Mouse (Mus musculus) kidney, embryonic 15.5 days (tissue): ENCODE measurements around the gene B3galnt2. TPM values are rescaled to one million over a fixed set of nuclear protein-coding genes. Genes with fewer than 3 reads are reported as not detected.

Experiments
- ATAC-seq: fragments of 200-750 bp; cut with Nextera tagmentation; replicated peaks from 2 replicates; pipeline ENCODE4 v1.8.0; 2017; ENCODE audit warnings: moderate TSS enrichment; ENCODE audit not compliant: low FRiP score
- H3K27ac ChIP-seq: fragments of 300-500 bp; sonication (generic); 2 replicates; pipeline ENCODE4 v1.5.1; 2015; ENCODE audit warnings: mild to moderate bottlenecking, inconsistent platforms
- H3K27me3 ChIP-seq: fragments of 300-500 bp; sonication (generic); 2 replicates; pipeline ENCODE4 v1.6.1; 2015; ENCODE audit warnings: inconsistent platforms
- H3K36me3 ChIP-seq: fragments of 300-500 bp; sonication (generic); 2 replicates; pipeline ENCODE4 v1.6.1; 2015; ENCODE audit warnings: inconsistent platforms
- H3K4me1 ChIP-seq: fragments of 300-500 bp; sonication (generic); 2 replicates; pipeline ENCODE4 v1.6.1; 2015; ENCODE audit warnings: inconsistent platforms
- H3K4me2 ChIP-seq: fragments of 300-500 bp; sonication (generic); 2 replicates; pipeline ENCODE4 v1.6.1; 2015; ENCODE audit warnings: moderate library complexity, mild to moderate bottlenecking, inconsistent platforms
- H3K4me3 ChIP-seq: fragments of 300-500 bp; sonication (generic); replicated peaks from 2 replicates; pipeline ENCODE4 v1.5.1; 2015; ENCODE audit warnings: mild to moderate bottlenecking, inconsistent platforms
- H3K9ac ChIP-seq: fragments of 300-500 bp; sonication (generic); 2 replicates; pipeline ENCODE4 v1.6.1; 2015; ENCODE audit warnings: mild to moderate bottlenecking, inconsistent platforms
- H3K9me3 ChIP-seq: fragments of 300-500 bp; sonication (generic); replicated peaks from 2 replicates; pipeline ENCODE4 v1.6.1; 2016; ENCODE audit warnings: inconsistent platforms
- WGBS: fragments of 180-500 bp; shearing (Covaris S2); methylation state at CpG from one replicate; pipeline ENCODE4 v1.1.7; 2015; ENCODE audit warnings: mixed read lengths; 5-methylcytosine and 5-hydroxymethylcytosine counted together
- polyA plus RNA-seq: library from polyadenylated mRNA; unstranded; fragments of >200 nt; fragmentation: Nextera tagmentation; extraction: Ambion mirVana; gene quantifications from 2 replicates; pipeline ENCODE4 v1.2.1, GENCODE M21; 2015

Gene B3galnt2
- 39.6 and 40.8 TPM in 2 replicates for polyA plus RNA-seq

GRCm38 (mm10) chr13:13953874-13954832, at the start of gene B3galnt2:
TSS of gene B3galnt2 (plus strand) at chr13:13954469.
- Histone ChIP-seq H3K9me3 (no peaks in the 10 kb centered on the region), H3K27ac (peak within 1 kb of the TSS; percentile 92), H3K27me3 (no peaks in the 10 kb centered on the region), H3K4me3 (peak within 1 kb of the TSS; percentile 95), H3K4me1 (peaks cover 21% of the 10 kb centered on the region), H3K4me2 (peak within 1 kb of the TSS; percentile 82), H3K9ac (peak within 1 kb of the TSS; percentile 78), H3K36me3 (no peaks in the 10 kb centered on the region)
- ATAC-seq, result peak; percentile 99
- 0% methylated on average over 77 of the region's 78 CpGs for WGBS

GRCm38 (mm10) chr13:13911341-13911740, 42.9 kb upstream of the B3galnt2 start:
- ATAC-seq, result no peak
- Histone ChIP-seq H3K27ac (no peak overlapping the region), H3K4me3 (no peak overlapping the region), H3K4me1 (no peaks in the 10 kb centered on the region), H3K4me2 (no peak overlapping the region), H3K36me3 (no peaks in the 10 kb centered on the region), H3K9ac (no peak overlapping the region), H3K9me3 (no peaks in the 10 kb centered on the region), H3K27me3 (no peaks in the 10 kb centered on the region)
- WGBS, result 49% methylated on average over 2 of the region's 2 CpGs

GRCm38 (mm10) chr13:13919396-13919795, 34.9 kb upstream of the B3galnt2 start:
- Histone ChIP-seq H3K27me3 (no peaks in the 10 kb centered on the region), H3K9ac (no peak overlapping the region), H3K4me2 (no peak overlapping the region), H3K36me3 (no peaks in the 10 kb centered on the region), H3K4me1 (no peaks in the 10 kb centered on the region), H3K27ac (no peak overlapping the region), H3K4me3 (no peak overlapping the region), H3K9me3 (no peaks in the 10 kb centered on the region)
- ATAC-seq, result no peak
- 92% methylated on average over 3 of the region's 3 CpGs for WGBS

- H3K4me2 ChIP-seq, result no peak overlapping the region
- no peaks in the 10 kb centered on the region for H3K4me1 ChIP-seq
- H3K27me3 ChIP-seq, result no peaks in the 10 kb centered on the region
- H3K9me3 ChIP-seq, result no peaks in the 10 kb centered on the region
- no peak for ATAC-seq
- no peak overlapping the region for H3K4me3 ChIP-seq
- no peaks in the 10 kb centered on the region for H3K36me3 ChIP-seq
- H3K27ac ChIP-seq, result no peak overlapping the region
- H3K9ac ChIP-seq, result no peak overlapping the region
Observed at GRCm38 (mm10) chr13:13922526-13922925, 31.7 kb upstream of the B3galnt2 start.

- no peaks in the 10 kb centered on the region for H3K36me3 ChIP-seq
- H3K4me2 ChIP-seq, result no peak overlapping the region
- H3K9me3 ChIP-seq, result no peaks in the 10 kb centered on the region
- H3K9ac ChIP-seq, result no peak overlapping the region
- H3K4me3 ChIP-seq, result no peak overlapping the region
- ATAC-seq, result no peak
- H3K27ac ChIP-seq, result no peak overlapping the region
- WGBS, result 81% methylated on average over 2 of the region's 2 CpGs
- H3K27me3 ChIP-seq, result no peaks in the 10 kb centered on the region
- no peaks in the 10 kb centered on the region for H3K4me1 ChIP-seq
Observed at GRCm38 (mm10) chr13:13929982-13930381, 24.3 kb upstream of the B3galnt2 start.

- H3K27ac ChIP-seq, result peak overlapping the region; percentile 92
- WGBS, result under 1% methylated on average over 29 of the region's 29 CpGs
- peak overlapping the region; percentile 78 for H3K9ac ChIP-seq
- peak overlapping the region; percentile 95 for H3K4me3 ChIP-seq
- H3K4me1 ChIP-seq, result peaks cover 21% of the 10 kb centered on the region
- H3K9me3 ChIP-seq, result no peaks in the 10 kb centered on the region
- H3K27me3 ChIP-seq, result no peaks in the 10 kb centered on the region
- ATAC-seq, result peak; percentile 50; the same call in 1 of the 2 replicates
- H3K36me3 ChIP-seq, result 0 out of 2 replicates have a peak, but pooled peaks cover 3% of the 10 kb centered on the region
- peak overlapping the region; percentile 82 for H3K4me2 ChIP-seq
Observed at GRCm38 (mm10) chr13:13954931-13955330, 662 bp downstream of the B3galnt2 start.

GRCm38 (mm10) chr13:13956686-13957085, 2.4 kb downstream of the B3galnt2 start:
- 0 out of 2 replicates have a peak, but pooled peaks cover 3% of the 10 kb centered on the region for H3K36me3 ChIP-seq
- no peak overlapping the region for H3K4me3 ChIP-seq
- ATAC-seq, result no peak
- peaks cover 21% of the 10 kb centered on the region for H3K4me1 ChIP-seq
- no peaks in the 10 kb centered on the region for H3K27me3 ChIP-seq
- H3K9me3 ChIP-seq, result no peaks in the 10 kb centered on the region
- WGBS, result 70% methylated on average over 4 of the region's 4 CpGs
- H3K27ac ChIP-seq, result no peak overlapping the region
- no peak overlapping the region for H3K4me2 ChIP-seq
- H3K9ac ChIP-seq, result no peak overlapping the region

GRCm38 (mm10) chr13:13960211-13960610, 5.9 kb downstream of the B3galnt2 start:
- ATAC-seq, result no peak
- H3K36me3 ChIP-seq, result 0 out of 2 replicates have a peak, but pooled peaks cover 3% of the 10 kb centered on the region
- no peak overlapping the region for H3K4me2 ChIP-seq
- no peaks in the 10 kb centered on the region for H3K27me3 ChIP-seq
- 93% methylated on average over 4 of the region's 4 CpGs for WGBS
- H3K9ac ChIP-seq, result no peak overlapping the region
- H3K4me1 ChIP-seq, result peaks cover 12% of the 10 kb centered on the region
- H3K4me3 ChIP-seq, result no peak overlapping the region
- no peaks in the 10 kb centered on the region for H3K9me3 ChIP-seq
- no peak overlapping the region for H3K27ac ChIP-seq

- no peak for ATAC-seq
- 87% methylated on average over 4 of the region's 4 CpGs for WGBS
- no peak overlapping the region for H3K4me3 ChIP-seq
- no peak overlapping the region for H3K27ac ChIP-seq
- H3K4me1 ChIP-seq, result peaks cover 10% of the 10 kb centered on the region; the same call in 1 of the 2 replicates
- no peaks in the 10 kb centered on the region for H3K27me3 ChIP-seq
- no peak overlapping the region for H3K9ac ChIP-seq
- H3K36me3 ChIP-seq, result 0 out of 2 replicates have a peak, but pooled peaks cover 3% of the 10 kb centered on the region
- H3K9me3 ChIP-seq, result no peaks in the 10 kb centered on the region
- no peak overlapping the region for H3K4me2 ChIP-seq
Observed at GRCm38 (mm10) chr13:13961046-13961445, 6.8 kb downstream of the B3galnt2 start.

- no peak overlapping the region for H3K27ac ChIP-seq
- 64% methylated on average over 19 of the region's 19 CpGs for WGBS
- no peaks in the 10 kb centered on the region for H3K27me3 ChIP-seq
- no peak overlapping the region for H3K4me2 ChIP-seq
- peak; percentile 52; the same call in 1 of the 2 replicates for ATAC-seq
- no peak overlapping the region for H3K4me3 ChIP-seq
- H3K9me3 ChIP-seq, result no peaks in the 10 kb centered on the region
- peaks cover 12% of the 10 kb centered on the region; the same call in 1 of the 2 replicates for H3K36me3 ChIP-seq
- no peak overlapping the region for H3K9ac ChIP-seq
- peaks cover 5% of the 10 kb centered on the region; the same call in 1 of the 2 replicates for H3K4me1 ChIP-seq
Observed at GRCm38 (mm10) chr13:13965388-13965964, 11.2 kb downstream of the B3galnt2 start.

GRCm38 (mm10) chr13:13966172-13966571, 11.9 kb downstream of the B3galnt2 start:
- no peaks in the 10 kb centered on the region for H3K9me3 ChIP-seq
- peaks cover 5% of the 10 kb centered on the region; the same call in 1 of the 2 replicates for H3K4me1 ChIP-seq
- peaks cover 14% of the 10 kb centered on the region; the same call in 1 of the 2 replicates for H3K36me3 ChIP-seq
- 69% methylated on average over 4 of the region's 4 CpGs for WGBS
- no peak overlapping the region for H3K9ac ChIP-seq
- no peak overlapping the region for H3K4me3 ChIP-seq
- ATAC-seq, result no peak
- no peak overlapping the region for H3K4me2 ChIP-seq
- no peaks in the 10 kb centered on the region for H3K27me3 ChIP-seq
- no peak overlapping the region for H3K27ac ChIP-seq

GRCm38 (mm10) chr13:13968629-13969111, 14.4 kb downstream of the B3galnt2 start:
- H3K27ac ChIP-seq, result no peak overlapping the region
- ATAC-seq, result no peak; the same call in 1 of the 2 replicates
- WGBS, result 79% methylated on average over 4 of the region's 4 CpGs

More at GRCm38 (mm10) chr13:13968629-13969111, 14.4 kb downstream of the B3galnt2 start:
- no peak overlapping the region for H3K4me3 ChIP-seq
- H3K4me1 ChIP-seq, result peaks cover 5% of the 10 kb centered on the region; the same call in 1 of the 2 replicates
- H3K4me2 ChIP-seq, result no peak overlapping the region
- H3K9ac ChIP-seq, result no peak overlapping the region
- no peaks in the 10 kb centered on the region for H3K27me3 ChIP-seq
- no peaks in the 10 kb centered on the region for H3K9me3 ChIP-seq
- peaks cover 17% of the 10 kb centered on the region; the same call in 1 of the 2 replicates for H3K36me3 ChIP-seq
